Mouse (Mus musculus): ENCODE results near the gene Cdkl1.
A peak's percentile ranks its signal among the peaks of the same experiment; 100 is the strongest.

Cdkl1 gene

GRCm38 (mm10) chr12:69783247-69784025 lies 7.6 kb downstream of the Cdkl1 start:
- ATAC-seq (ENCODE audit: low TSS enrichment) = no peak

- no peak for ATAC-seq (ENCODE audit: low TSS enrichment)
Observed at GRCm38 (mm10) chr12:69781935-69782650, 9.0 kb downstream of the Cdkl1 start.

GRCm38 (mm10) chr12:69781480-69781879 lies 9.6 kb downstream of the Cdkl1 start:
- no peak for ATAC-seq (ENCODE audit: low TSS enrichment)

- no peak for ATAC-seq (ENCODE audit: low TSS enrichment)
Observed at GRCm38 (mm10) chr12:69777957-69778356, 13.1 kb downstream of the Cdkl1 start.

- ATAC-seq (ENCODE audit: low TSS enrichment) = no peak
Observed at GRCm38 (mm10) chr12:69777341-69777730, 13.7 kb downstream of the Cdkl1 start.

GRCm38 (mm10) chr12:69776607-69777340 lies 14.3 kb downstream of the Cdkl1 start:
- ATAC-seq (ENCODE audit: low TSS enrichment) = no peak

- ATAC-seq (ENCODE audit: low TSS enrichment) = no peak
Observed at GRCm38 (mm10) chr12:69768841-69769240, 22.2 kb downstream of the Cdkl1 start.

- no peak for ATAC-seq (ENCODE audit: low TSS enrichment)
Observed at GRCm38 (mm10) chr12:69767476-69768258, 23.4 kb downstream of the Cdkl1 start.

- ATAC-seq (ENCODE audit: low TSS enrichment) = no peak
Observed at GRCm38 (mm10) chr12:69766185-69766904, 24.7 kb downstream of the Cdkl1 start.

- no peak for ATAC-seq (ENCODE audit: low TSS enrichment)
Observed at GRCm38 (mm10) chr12:69765543-69765942, 25.5 kb downstream of the Cdkl1 start.

- no peak for ATAC-seq (ENCODE audit: low TSS enrichment)
Observed at GRCm38 (mm10) chr12:69761603-69762002, 29.5 kb downstream of the Cdkl1 start.

GRCm38 (mm10) chr12:69760743-69761406 lies 30.2 kb downstream of the Cdkl1 start:
- ATAC-seq (ENCODE audit: low TSS enrichment) = peak; percentile 31; the same call in 1 of the 2 replicates

- no peak for ATAC-seq (ENCODE audit: low TSS enrichment)
Observed at GRCm38 (mm10) chr12:69760014-69760413, 31.1 kb downstream of the Cdkl1 start.

GRCm38 (mm10) chr12:69759267-69759885 lies 31.7 kb downstream of the Cdkl1 start:
- ATAC-seq (ENCODE audit: low TSS enrichment) = no peak

GRCm38 (mm10) chr12:69758221-69759185 lies 32.6 kb downstream of the Cdkl1 start:
- no peak for ATAC-seq (ENCODE audit: low TSS enrichment)

GRCm38 (mm10) chr12:69757418-69758141 lies 33.5 kb downstream of the Cdkl1 start:
- peak; percentile 68 for ATAC-seq (ENCODE audit: low TSS enrichment)

GRCm38 (mm10) chr12:69756015-69756414 lies 35.1 kb downstream of the Cdkl1 start:
- no peak for ATAC-seq (ENCODE audit: low TSS enrichment)

- no peak for ATAC-seq (ENCODE audit: low TSS enrichment)
Observed at GRCm38 (mm10) chr12:69753936-69754335, 37.1 kb downstream of the Cdkl1 start.

Data from frontal cortex, adult (tissue).